Mouse (Mus musculus) limb, embryonic 14.5 days (tissue): ENCODE measurements around the gene Smarcc1. TPM values are rescaled to one million over a fixed set of nuclear protein-coding genes. Genes with fewer than 3 reads are reported as not detected.

Experiments used
- ATAC-seq: fragments of 200-750 bp; cut with Nextera tagmentation; 2 replicates; pipeline ENCODE4 v1.8.0; 2017; ENCODE audit warnings: low read depth, moderate number of reproducible peaks, moderate TSS enrichment; ENCODE audit not compliant: low FRiP score
- DNase-seq: peaks from one replicate; pipeline ENCODE4 v3.0.0-alpha.2; 2015; ENCODE audit warnings: low spot score
- H3K27ac ChIP-seq: fragments of 300-500 bp; sonication (generic); replicated peaks from 2 replicates; pipeline ENCODE4 v1.5.1; 2014; ENCODE audit warnings: low read depth, mild to moderate bottlenecking, low read length, moderate library complexity, mixed read lengths
- H3K27me3 ChIP-seq: fragments of 300-500 bp; sonication (generic); 2 replicates; pipeline ENCODE4 v1.6.1; 2014; ENCODE audit warnings: low read length, mixed read lengths; ENCODE audit not compliant: control insufficient read depth, insufficient read depth
- H3K36me3 ChIP-seq: fragments of 300-500 bp; sonication (generic); 2 replicates; pipeline ENCODE4 v1.6.1; 2014; ENCODE audit warnings: mild to moderate bottlenecking, low read length, moderate library complexity, mixed read lengths; ENCODE audit not compliant: control insufficient read depth, insufficient read depth
- H3K4me1 ChIP-seq: fragments of 300-500 bp; sonication (generic); 2 replicates; pipeline ENCODE4 v1.6.1; 2014; ENCODE audit warnings: antibody characterized with exemption, low read length, mixed read lengths; ENCODE audit not compliant: control insufficient read depth, insufficient read depth
- H3K4me2 ChIP-seq: fragments of 300-500 bp; sonication (generic); replicated peaks from 2 replicates; pipeline ENCODE4 v1.6.1; 2014; ENCODE audit warnings: low read depth, mild to moderate bottlenecking, low read length, moderate library complexity; ENCODE audit not compliant: severe bottlenecking
- H3K4me3 ChIP-seq: fragments of 300-500 bp; sonication (generic); replicated peaks from 2 replicates; pipeline ENCODE4 v1.5.1; 2014; ENCODE audit warnings: low read length
- H3K9ac ChIP-seq: fragments of 300-500 bp; sonication (generic); 2 replicates; pipeline ENCODE4 v1.6.1; 2014; ENCODE audit warnings: mild to moderate bottlenecking, low read depth, low read length, moderate library complexity; ENCODE audit not compliant: severe bottlenecking
- H3K9me3 ChIP-seq: fragments of 300-500 bp; sonication (generic); 2 replicates; pipeline ENCODE4 v1.6.1; 2016; ENCODE audit warnings: low read length; ENCODE audit not compliant: control insufficient read depth
- POLR2A ChIP-seq: fragments of 200-500 bp; IDR thresholded peaks from 2 replicates; pipeline ENCODE4 v1.8.0; 2012; ENCODE audit warnings: inconsistent platforms, mild to moderate bottlenecking, moderate library complexity, borderline replicate concordance; ENCODE audit not compliant: insufficient read depth, insufficient read length; ENCODE audit errors: extremely low read depth
- WGBS: fragments of 180-500 bp; shearing (Covaris S2); extraction: QIAGEN DNeasy Blood & Tissue Kit; methylation state at CpG from one replicate; pipeline ENCODE4 v1.1.7; 2014; 5-methylcytosine and 5-hydroxymethylcytosine counted together
- polyA plus RNA-seq, 2 experiments: library from polyadenylated mRNA; depleted of rRNA in 1 of 2; stranded (reverse) in 1 of 2; unstranded in 1 of 2; fragments of >200 nt; fragmentation: Nextera tagmentation in 1 of 2; extraction: Ambion mirVana in 1 of 2; gene quantifications; 2 replicates each; pipeline versions ENCODE4 v1.2.1 to v1.2.3; 2012 to 2014

The Smarcc1 gene
- polyA plus RNA-seq, 2 experiments = 72.8 to 132 TPM

GRCm38 (mm10) chr9:110081066-110081465 is 36.4 kb upstream of the Smarcc1 start:
- ATAC-seq = no peak
- Histone ChIP-seq H3K4me1 (no peaks in the 10 kb centered on the region), H3K27ac (no peak overlapping the region), H3K4me2 (no peak overlapping the region), H3K36me3 (peaks cover 66% of the 10 kb centered on the region), H3K4me3 (no peak overlapping the region), H3K27me3 (no peaks in the 10 kb centered on the region), H3K9ac (no peak overlapping the region), H3K9me3 (no peaks in the 10 kb centered on the region)
- WGBS = 81% methylated on average over 3 of the region's 3 CpGs
- TF ChIP-seq POLR2A = no peak
- no peak for DNase-seq

GRCm38 (mm10) chr9:110084201-110084964 is 33.1 kb upstream of the Smarcc1 start:
- Histone ChIP-seq H3K9me3 (no peaks in the 10 kb centered on the region), H3K27ac (no peak overlapping the region), H3K27me3 (no peaks in the 10 kb centered on the region), H3K4me3 (no peak overlapping the region), H3K36me3 (peaks cover 80% of the 10 kb centered on the region), H3K4me1 (no peaks in the 10 kb centered on the region), H3K9ac (no peak overlapping the region), H3K4me2 (no peak overlapping the region)
- DNase-seq (peak; percentile 21), ATAC-seq (peak; percentile 48)
- no peak for TF ChIP-seq POLR2A
- WGBS = 92% methylated on average over 25 of the region's 25 CpGs

- Histone ChIP-seq H3K9me3 (no peaks in the 10 kb centered on the region), H3K4me2 (no peak overlapping the region), H3K27me3 (no peaks in the 10 kb centered on the region), H3K4me3 (no peak overlapping the region), H3K36me3 (peaks cover 87% of the 10 kb centered on the region), H3K9ac (no peak overlapping the region), H3K4me1 (no peaks in the 10 kb centered on the region), H3K27ac (no peak overlapping the region)
- ATAC-seq = no peak
- TF ChIP-seq POLR2A = no peak
- no peak for DNase-seq
- 95% methylated on average over 8 of the region's 8 CpGs for WGBS
Observed at GRCm38 (mm10) chr9:110085693-110086092, 31.8 kb upstream of the Smarcc1 start.

- Histone ChIP-seq H3K4me3 (no peak overlapping the region), H3K27ac (no peak overlapping the region), H3K9ac (no peak overlapping the region), H3K4me2 (no peak overlapping the region), H3K4me1 (no peaks in the 10 kb centered on the region), H3K27me3 (no peaks in the 10 kb centered on the region), H3K9me3 (no peaks in the 10 kb centered on the region), H3K36me3 (peaks cover 93% of the 10 kb centered on the region)
- no peak for TF ChIP-seq POLR2A
- ATAC-seq = no peak
- 83% methylated on average over 4 of the region's 4 CpGs for WGBS
- no peak for DNase-seq
Observed at GRCm38 (mm10) chr9:110093303-110093702, 24.2 kb upstream of the Smarcc1 start.

- no peak for ATAC-seq
- peaks cover 90% of the 10 kb centered on the region for H3K36me3 ChIP-seq
Observed at GRCm38 (mm10) chr9:110094761-110095160, 22.7 kb upstream of the Smarcc1 start.

More at GRCm38 (mm10) chr9:110094761-110095160, 22.7 kb upstream of the Smarcc1 start:
- DNase-seq = no peak
- Histone ChIP-seq H3K4me2 (no peak overlapping the region), H3K4me1 (no peaks in the 10 kb centered on the region), H3K27me3 (no peaks in the 10 kb centered on the region), H3K9me3 (no peaks in the 10 kb centered on the region), H3K27ac (no peak overlapping the region), H3K9ac (no peak overlapping the region), H3K4me3 (no peak overlapping the region)
- TF ChIP-seq POLR2A = no peak
- 97% methylated on average over 4 of the region's 4 CpGs for WGBS
